Mouse (Mus musculus) embryonic stem cell, embryonic (primary cell): ENCODE measurements at regions not wholly inside any gene's neighbourhood (a gene's known extent, or its start where the extent isn't known, plus 50 kb on each side); places are given as distances from the start of the nearest gene placed in this dataset.

ENCODE experiments used
- CTCF ChIA-PET, 4 experiments: fragments of 300-600 bp in 2 of 4; fragments of 350-600 bp in 2 of 4; sonication (Branson Sonifier 250); formaldehyde crosslinking; loops; one replicate each; lab custom pipeline; 2022; ENCODE audit warnings: inconsistent platforms in 2 of 4; lab: Charles Lee
- POLR2A ChIA-PET, 4 experiments: fragments of 300-600 bp in 2 of 4; fragments of 350-600 bp in 2 of 4; sonication (Branson Sonifier 250); formaldehyde crosslinking; loops; one replicate each; lab custom pipeline; 2022; ENCODE audit warnings: antibody characterized with exemption in 4 of 4, inconsistent platforms in 1 of 4; lab: Charles Lee

- ChIA-PET POLR2A (interaction anchor here in 2 of 4 experiments (0.6 to 0.8 kb wide), 2 partner anchors 17 to 32 kb away, joined by 3 read pairs; no protein-coding TSS in a partner anchor), CTCF (interaction anchor here in 1 of 4 experiments (1.5 kb wide), 1 partner anchor 31 kb away, joined by 3 read pairs; no protein-coding TSS in a partner anchor)
These were observed 80.2 kb downstream of the Dhrs2 start for GRCm38 (mm10) chr14:55301996-55302395.

GRCm38 (mm10) chr14:55313615-55314014 is 91.8 kb downstream of the Dhrs2 start:
- ChIA-PET POLR2A (interaction anchor here in 1 of 4 experiments (0.6 kb wide), 1 partner anchor 483 kb away, joined by 3 read pairs; no protein-coding TSS in a partner anchor), CTCF (interaction anchor here in 1 of 4 experiments (0.5 kb wide), 2 partner anchors 286 to 736 kb away, joined by 3 to 4 read pairs; partner anchors contain the start of gene Ajuba)

GRCm38 (mm10) chr14:55323897-55324296 is 102.1 kb downstream of the Dhrs2 start:
- ChIA-PET CTCF (interaction anchor here in 1 of 4 experiments (0.5 kb wide), 1 partner anchor 13 kb away, joined by 3 read pairs; no protein-coding TSS in a partner anchor), POLR2A (no interaction called here)

DNA sequence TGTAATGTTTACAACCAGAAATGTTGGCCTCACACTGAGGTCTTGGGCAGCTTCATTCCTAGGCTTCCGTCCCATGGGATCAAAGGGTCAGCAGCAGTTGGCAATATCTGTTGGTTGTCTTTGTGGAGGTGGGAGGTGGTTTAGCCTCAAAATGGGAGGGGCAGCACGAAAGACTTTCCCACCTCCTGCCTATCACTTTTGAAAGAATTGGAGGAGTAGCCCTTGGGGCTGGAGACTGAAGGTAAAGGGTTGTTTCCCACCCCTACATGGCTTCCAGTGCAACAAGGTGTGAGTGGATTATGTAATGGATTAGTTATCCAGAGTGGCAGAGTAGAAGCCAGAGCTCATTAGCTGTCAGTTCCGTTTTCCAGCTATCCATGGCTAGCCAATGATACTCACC is 102.5 kb downstream of the Dhrs2 start:
- POLR2A ChIA-PET, result no interaction called here

DNA sequence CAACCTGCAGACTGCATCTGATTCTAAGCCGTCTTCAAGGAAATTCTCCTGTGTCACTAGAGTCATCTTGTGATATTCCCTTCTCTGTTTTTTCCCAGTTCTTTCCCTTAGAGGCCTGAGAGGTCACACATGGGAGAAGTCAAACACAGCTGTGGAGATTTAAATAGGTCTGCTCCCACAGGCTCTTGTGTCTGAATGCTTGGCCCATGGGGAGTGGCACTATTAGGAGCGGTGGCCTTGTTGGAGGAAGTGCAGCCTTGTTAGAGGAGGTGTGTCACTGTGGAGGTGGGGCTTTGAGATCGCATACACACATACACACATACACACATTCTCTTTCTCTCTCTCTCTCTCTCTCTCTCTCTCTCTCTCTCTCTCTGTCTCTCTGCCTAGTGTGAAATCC is 112.0 kb downstream of the Dhrs2 start:
- CTCF ChIA-PET, result no interaction called here
- POLR2A ChIA-PET, result no interaction called here

More for the DNA sequence above, 102.5 kb downstream of the Dhrs2 start:
- CTCF ChIA-PET, result interaction anchor here in 1 of 4 experiments (0.5 kb wide), 1 partner anchor 12 kb away, joined by 3 read pairs; no protein-coding TSS in a partner anchor

- ChIA-PET CTCF (no interaction called here), POLR2A (no interaction called here)
These were observed 112.5 kb downstream of the Dhrs2 start for GRCm38 (mm10) chr14:55334305-55334704.

- CTCF ChIA-PET, result no interaction called here
- POLR2A ChIA-PET, result no interaction called here
These were observed 113.8 kb downstream of the Dhrs2 start for GRCm38 (mm10) chr14:55335586-55335985.

DNA sequence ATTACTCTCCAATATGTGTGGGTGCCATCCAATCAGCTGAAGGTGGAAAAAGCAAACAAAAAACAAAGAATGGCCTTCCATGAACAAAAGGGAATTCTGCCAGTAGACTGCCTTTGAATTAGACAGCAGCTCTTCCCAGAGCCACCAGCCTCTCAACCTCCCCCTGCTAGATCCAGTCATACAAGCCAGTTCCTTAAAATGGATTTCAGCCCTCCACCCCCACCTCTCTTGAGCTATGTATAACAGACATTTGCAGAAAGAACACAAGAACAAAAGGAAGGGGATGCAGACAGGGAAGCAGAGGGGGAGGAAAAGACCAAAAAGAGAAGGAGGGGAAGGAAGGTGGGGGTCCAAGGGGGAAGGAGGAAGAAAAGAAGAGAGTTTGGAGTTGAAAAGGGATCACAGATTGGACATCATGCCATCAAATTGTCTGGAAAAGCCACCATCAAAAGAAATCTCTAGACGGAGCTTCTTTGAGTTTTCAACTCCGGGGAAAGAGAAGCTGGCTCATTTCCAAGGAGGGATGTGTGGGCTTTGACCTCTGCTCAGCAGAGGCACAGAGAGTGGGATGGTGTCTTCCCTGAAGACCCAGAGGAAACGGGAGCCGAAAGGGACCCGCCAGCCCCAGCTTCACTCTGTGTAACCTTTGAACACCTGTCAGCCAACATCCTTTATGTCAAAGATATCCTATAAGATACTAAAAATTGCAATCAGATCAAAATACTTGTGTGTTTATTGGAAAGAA is 114.8 kb downstream of the Dhrs2 start:
- CTCF ChIA-PET, result interaction anchor here in 2 of 4 experiments (0.6 to 0.7 kb wide), 2 partner anchors 12 to 176 kb away, joined by 3 to 4 read pairs; no protein-coding TSS in a partner anchor
- POLR2A ChIA-PET, result interaction anchor here in 1 of 4 experiments (0.7 kb wide), 1 partner anchor 87 kb away, joined by 3 read pairs; no protein-coding TSS in a partner anchor

GRCm38 (mm10) chr14:55338010-55338409 is 116.2 kb downstream of the Dhrs2 start:
- POLR2A ChIA-PET, result no interaction called here

DNA sequence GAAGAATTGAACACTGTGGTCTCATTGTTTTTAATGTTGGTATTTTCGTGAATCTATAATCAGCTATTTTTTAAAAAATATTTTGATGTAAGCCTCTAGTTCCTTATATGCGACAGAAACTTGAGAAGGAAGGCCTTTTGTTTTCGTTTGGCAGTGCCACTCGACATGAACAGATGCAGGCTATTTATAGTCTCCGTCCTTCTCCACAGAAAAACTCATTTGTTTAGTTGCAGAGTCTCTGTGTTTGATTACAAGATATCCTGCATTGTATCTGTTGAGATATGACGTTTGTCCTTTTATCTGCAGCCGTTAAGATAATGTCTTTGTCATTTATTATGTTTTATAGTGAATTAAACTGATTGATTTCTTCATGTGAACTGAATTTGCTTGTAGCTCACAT is 116.7 kb downstream of the Dhrs2 start:
- POLR2A ChIA-PET, result no interaction called here
- CTCF ChIA-PET, result no interaction called here

More at GRCm38 (mm10) chr14:55338010-55338409, 116.2 kb downstream of the Dhrs2 start:
- CTCF ChIA-PET, result no interaction called here

DNA sequence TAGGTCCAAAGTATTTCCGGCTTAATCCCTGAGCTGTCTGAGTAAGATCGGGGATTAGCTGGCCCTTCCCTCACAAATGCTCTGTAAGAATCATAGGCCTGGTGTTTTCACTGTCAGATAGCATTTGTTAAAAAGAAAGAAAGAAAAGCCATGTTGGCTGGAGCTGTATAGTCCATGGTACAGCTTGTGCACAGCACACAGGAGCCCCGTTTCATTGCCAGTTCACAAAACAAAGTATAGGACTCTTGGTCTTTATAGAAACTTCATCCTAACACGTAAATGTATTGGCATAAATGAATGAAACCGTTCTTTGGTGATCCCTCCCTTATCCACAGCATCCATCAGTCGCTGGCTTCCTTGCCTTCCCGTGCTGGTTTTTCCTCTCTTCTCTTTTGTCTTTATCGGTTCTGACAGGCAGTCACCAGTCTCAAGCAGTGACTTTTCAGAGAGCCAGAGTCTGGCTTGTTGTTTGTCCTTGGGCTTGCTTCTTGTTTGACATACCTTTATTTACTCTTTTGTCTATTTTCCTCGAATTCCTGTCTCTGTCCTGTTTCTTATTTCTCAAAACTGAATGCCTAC is 117.3 kb downstream of the Dhrs2 start:
- CTCF ChIA-PET, result no interaction called here
- POLR2A ChIA-PET, result interaction anchor here in 1 of 4 experiments (1.3 kb wide), 1 partner anchor 19 kb away, joined by 5 read pairs; no protein-coding TSS in a partner anchor

GRCm38 (mm10) chr14:55343341-55343740 is 121.5 kb downstream of the Dhrs2 start:
- ChIA-PET POLR2A (interaction anchor here in 1 of 4 experiments (1.5 kb wide), 1 partner anchor 15 kb away, joined by 4 read pairs; no protein-coding TSS in a partner anchor), CTCF (no interaction called here)

DNA sequence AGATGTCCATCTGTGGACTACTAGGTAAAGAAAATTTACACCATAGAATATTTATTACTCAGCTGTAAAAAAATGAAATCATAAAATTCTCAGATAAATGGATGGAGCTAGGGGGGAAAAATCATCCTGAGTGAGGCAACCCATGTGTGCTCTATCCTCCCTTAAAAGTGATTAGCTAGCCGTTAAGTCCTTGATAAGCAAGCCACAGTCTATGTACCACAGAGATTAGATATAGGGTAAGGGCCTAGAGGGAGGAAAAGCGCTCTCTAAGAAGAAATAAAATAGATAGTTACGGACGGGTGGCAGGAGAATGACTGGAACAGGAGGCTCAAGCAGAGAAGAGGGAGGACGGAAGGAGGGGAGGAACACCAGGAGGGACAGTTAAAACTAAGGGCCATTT is 122.1 kb downstream of the Dhrs2 start:
- CTCF ChIA-PET, result no interaction called here
- POLR2A ChIA-PET, result interaction anchor here in 1 of 4 experiments (1.5 kb wide), 1 partner anchor 14 kb away, joined by 4 read pairs; no protein-coding TSS in a partner anchor

DNA sequence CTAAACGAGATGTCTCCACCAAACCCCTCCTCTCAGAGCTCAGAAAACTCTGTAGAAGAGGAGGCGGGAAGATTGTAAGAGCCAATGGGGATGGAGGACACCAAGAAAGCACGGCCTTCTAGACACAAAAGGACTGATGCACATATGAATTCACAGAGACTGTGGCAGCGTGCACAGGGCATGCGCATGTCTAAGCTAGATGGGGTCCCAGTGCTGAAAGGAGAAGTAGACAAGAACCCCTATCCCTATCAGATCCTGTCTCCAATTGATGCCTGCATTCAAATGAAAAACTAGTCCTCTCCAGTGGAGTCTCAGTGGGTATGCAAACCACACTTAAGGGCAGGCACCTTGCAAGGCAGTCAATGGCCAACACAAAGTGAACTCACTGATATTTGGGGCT is 123.3 kb downstream of the Dhrs2 start:
- POLR2A ChIA-PET, result interaction anchor here in 1 of 4 experiments (0.6 to 1.5 kb wide), 2 partner anchors 13 to 22 kb away, joined by 3 to 4 read pairs; no protein-coding TSS in a partner anchor

DNA sequence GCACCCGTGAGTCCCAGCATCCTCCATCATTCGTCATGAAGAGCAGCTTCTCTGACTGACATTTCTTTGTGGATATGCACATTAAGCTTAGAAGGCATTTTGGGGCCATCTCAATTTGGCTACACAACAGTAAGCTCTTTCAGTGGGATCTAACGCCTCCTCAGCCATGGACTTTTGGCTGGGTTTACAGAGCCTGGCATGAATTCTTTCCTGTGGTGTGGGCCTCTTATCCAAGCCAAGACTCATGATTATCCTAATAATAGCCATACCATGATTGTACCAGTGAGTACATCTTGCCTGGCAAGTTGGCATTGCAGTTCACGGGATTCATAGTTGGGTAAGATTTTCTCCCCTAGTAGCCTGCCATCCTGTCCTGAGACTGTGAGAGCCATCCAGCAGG is 126.3 kb downstream of the Dhrs2 start:
- CTCF ChIA-PET, result no interaction called here

More for the DNA sequence above, 123.3 kb downstream of the Dhrs2 start:
- CTCF ChIA-PET, result interaction anchor here in 1 of 4 experiments (0.6 kb wide), 1 partner anchor 275 kb away, joined by 3 read pairs; no protein-coding TSS in a partner anchor

DNA sequence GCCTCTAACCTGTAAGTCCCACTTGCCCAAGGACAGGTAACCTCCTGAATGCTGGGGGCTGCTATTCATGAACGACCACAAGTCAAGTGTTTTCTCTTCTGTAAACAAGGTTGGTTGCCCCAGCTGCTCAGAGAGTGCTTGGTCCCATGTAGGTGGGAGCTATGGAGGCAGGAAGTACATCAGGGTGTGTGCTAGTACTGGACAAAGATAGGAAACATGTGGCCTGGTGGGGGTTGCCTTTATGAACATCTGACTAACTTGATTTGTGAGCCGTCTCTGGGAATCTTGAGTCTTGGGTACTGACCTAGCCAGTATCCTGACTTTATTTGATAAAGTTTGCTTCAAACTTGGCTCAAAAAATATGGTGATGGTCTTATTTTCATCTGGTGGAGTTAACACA is 121.3 kb upstream of the Dhrs4 start:
- ChIA-PET CTCF (interaction anchor here in 1 of 4 experiments (0.7 kb wide), 1 partner anchor 307 kb away, joined by 3 read pairs; no protein-coding TSS in a partner anchor), POLR2A (interaction anchor here in 1 of 4 experiments (0.6 to 1.8 kb wide), 2 partner anchors 18 to 218 kb away, joined by 4 to 5 read pairs; partner anchors contain the start of gene Fitm1)

More for the DNA sequence above, 126.3 kb downstream of the Dhrs2 start:
- POLR2A ChIA-PET, result interaction anchor here in 1 of 4 experiments (0.6 kb wide), 1 partner anchor 11 kb away, joined by 5 read pairs; no protein-coding TSS in a partner anchor

- ChIA-PET CTCF (interaction anchor here in 1 of 4 experiments (0.5 kb wide), 1 partner anchor 1377 kb away, joined by 4 read pairs; no protein-coding TSS in a partner anchor), POLR2A (interaction anchor here in 1 of 4 experiments (0.6 to 1.9 kb wide), 5 partner anchors 10 to 84 kb away, joined by 3 to 7 read pairs (median 4); no protein-coding TSS in a partner anchor)
These were observed 120.1 kb upstream of the Dhrs4 start for GRCm38 (mm10) chr14:55358429-55358828.

GRCm38 (mm10) chr14:55362316-55362715 is 116.2 kb upstream of the Dhrs4 start:
- ChIA-PET POLR2A (interaction anchor here in 1 of 4 experiments (1.1 kb wide), 1 partner anchor 108 kb away, joined by 3 read pairs; no protein-coding TSS in a partner anchor), CTCF (interaction anchor here in 1 of 4 experiments (0.8 kb wide), 1 partner anchor 101 kb away, joined by 3 read pairs; no protein-coding TSS in a partner anchor)
